Mouse (Mus musculus) thymus, postnatal 4 days (tissue): ENCODE results near the gene Suclg2.
A peak's percentile ranks its signal among the peaks of the same experiment; 100 is the strongest.

Source experiments
- DNase-seq: peaks from one replicate; pipeline ENCODE4 v3.0.0; 2021

Suclg2 gene

DNA sequence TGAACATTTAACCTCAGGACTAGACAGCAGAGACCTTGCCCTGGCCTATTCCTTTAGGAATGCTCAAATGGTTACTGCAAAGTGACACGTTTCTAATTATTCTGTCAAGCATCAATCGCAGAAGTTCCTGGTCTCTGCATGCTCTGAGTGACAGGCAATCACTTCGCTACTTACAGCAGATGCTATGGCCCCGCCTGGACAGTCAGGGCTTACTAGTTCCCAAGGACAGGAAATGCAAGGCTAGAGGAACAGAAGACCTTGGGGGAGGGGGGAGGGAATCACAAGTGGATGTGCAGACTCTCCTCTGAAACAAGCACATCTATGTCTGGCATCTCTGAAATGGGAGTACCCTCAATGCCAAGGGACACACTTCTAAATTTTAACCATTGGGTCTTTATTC is 167.6 kb downstream of the Suclg2 start:
- no peak for DNase-seq

DNA sequence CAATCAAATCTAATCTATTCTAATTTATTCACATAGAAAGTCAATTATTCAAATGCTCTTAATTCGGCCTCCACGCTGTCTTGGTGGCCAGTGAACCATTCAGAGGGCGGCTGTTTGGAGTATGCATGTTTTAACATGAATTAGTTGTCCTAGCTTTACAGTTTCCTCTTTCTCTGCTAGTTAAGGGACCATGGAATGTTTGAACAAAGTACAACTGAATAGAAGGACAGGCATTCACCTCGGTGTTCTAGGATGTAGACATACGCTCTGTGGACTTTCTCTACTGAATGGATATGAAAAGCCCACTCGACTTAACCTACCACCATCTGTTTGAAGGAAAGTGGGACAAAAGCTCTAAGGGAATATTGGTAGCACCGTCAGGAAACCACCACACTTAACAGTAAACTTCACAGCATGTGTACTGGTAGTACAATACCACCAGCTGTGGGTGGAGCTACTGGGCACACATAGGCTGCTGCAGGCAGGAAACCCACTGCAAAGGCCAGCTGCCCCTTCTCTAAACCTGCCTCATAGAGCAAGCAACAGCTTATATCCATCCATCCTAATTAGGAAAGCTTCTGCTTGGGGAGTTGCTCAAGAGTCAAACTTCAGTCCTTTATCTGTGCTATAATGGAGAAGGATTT is 172.3 kb downstream of the Suclg2 start:
- DNase-seq: no peak

DNA sequence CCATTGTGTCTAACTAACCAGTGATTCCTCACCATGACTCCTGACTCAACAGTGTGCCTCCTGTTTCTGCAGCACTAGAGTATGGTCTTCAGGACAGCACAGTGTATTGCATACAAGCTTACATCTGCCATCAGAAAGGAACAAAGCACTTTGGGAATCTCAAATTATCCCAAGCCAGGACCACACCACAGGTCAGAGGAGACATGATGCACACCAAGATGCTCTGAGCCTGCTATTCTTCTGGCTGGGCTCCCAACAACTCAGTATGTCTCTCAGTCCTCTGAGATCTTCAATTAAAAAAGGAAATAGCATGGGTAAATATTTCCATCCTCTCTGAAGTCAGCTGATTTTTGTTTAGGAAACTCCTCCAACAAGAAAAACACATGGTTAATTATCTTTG is 172.9 kb downstream of the Suclg2 start:
- no peak for DNase-seq

DNA sequence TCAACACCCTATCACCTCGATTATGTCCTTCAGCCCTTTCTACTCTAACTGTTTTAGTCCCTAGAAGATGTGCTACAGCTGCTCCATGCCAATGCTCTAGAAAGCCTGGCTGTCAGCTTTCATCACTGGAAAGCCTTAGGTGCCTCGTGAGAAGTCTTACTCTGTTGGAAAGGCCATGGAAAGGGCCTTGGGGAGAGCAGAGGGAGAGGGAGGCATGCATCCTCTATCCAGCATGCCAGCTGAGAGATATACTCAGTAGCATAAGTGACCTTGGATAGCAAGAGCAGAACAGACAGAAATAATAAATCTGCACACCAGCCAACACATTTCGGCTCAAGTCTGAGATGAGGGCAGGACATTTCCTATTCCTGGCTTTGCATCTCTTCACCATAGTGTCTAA is 173.3 kb downstream of the Suclg2 start:
- DNase-seq: no peak

DNA sequence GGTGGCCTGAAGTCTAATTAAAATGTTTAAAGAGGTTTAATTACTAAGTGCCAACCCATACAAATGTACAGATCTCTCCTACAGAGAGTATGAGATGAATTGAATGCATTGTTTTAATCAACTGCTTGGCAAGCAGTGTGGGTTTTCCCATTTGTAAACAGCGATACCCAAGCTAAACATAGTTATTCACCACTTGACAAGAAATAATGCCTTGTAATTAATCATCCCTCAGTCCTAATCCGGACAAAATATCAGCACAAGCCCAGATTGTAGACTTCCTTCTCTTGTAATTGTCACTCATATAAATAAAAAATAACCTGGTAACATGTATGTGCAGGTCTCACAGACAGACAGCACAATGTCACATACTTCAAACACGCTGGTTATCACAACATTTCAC is 183.4 kb downstream of the Suclg2 start:
- DNase-seq: no peak

DNA sequence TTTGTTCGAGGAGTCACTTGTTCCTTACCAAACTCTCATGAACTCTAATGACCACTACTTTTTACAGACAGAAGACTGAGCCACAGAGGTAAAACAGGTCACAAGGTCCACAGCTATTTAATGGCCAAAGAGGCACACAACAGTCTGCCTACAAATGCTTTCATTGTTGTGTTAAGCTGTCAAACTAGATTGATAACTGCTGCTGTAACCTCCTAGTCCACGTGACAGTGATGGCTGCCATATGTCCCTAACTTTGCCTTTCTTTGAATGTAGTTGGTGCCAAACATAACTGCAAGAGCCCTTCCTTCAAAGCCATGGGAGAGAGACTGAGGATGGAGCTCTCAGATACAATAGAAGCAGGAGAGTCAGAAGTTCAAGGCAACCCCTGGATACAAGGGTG is 198.8 kb downstream of the Suclg2 start:
- DNase-seq: no peak

DNA sequence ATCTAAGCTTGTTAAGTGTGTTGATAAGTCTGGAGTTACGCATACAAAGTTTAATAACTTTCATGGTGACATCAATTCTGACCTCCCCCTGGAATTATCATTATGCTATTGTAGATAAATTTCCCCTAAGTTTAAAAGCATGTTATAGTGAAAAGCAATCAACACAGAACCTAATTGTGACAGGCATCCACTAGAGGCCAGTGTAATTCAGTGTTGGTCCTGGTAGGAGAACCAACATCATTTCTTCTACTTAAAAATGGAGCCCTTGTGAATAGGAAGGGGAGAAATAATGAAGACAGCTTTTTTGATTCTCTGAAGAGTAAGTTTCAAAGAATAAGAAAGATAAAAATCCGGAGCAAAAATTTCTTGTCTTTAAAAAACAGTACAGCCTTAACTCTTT is 200.2 kb downstream of the Suclg2 start:
- no peak for DNase-seq

DNA sequence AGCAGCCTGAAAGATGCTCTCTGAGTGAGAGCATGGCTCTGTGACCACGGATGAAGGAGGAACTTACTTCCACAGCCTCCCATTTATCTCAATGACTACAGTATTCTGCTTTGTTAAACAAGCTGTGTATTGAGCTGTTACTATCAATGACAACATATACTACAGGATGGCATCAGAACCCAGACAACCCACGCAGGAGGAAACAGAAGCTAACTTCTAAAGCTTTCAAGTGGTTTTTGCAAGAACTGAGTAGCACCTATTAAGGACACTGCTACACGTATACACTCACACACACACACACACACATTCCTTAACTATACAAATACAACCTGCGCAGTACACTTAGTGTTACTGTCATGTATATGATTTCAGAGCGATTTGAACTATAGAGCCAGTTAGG is 202.9 kb downstream of the Suclg2 start:
- no peak for DNase-seq

DNA sequence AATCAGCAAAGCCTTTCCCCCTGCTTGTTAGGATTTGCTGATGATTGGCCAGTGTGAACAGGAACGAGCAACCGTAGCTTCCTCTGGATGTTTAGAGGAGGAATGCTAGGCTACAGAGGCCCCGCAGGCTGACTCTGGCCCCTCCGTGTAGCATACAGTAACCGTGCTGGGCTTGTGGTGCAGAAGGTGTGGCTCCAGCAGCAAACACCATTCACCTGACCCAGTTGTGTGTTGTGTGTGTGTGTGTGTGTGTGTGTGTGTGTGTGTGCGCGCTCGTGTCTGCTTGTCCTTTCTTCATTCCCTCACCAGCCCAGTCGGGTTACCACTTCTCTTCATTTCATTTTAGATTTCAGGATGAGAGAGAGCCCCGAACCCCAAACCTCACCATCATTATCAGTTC is 203.9 kb downstream of the Suclg2 start:
- DNase-seq: no peak

DNA sequence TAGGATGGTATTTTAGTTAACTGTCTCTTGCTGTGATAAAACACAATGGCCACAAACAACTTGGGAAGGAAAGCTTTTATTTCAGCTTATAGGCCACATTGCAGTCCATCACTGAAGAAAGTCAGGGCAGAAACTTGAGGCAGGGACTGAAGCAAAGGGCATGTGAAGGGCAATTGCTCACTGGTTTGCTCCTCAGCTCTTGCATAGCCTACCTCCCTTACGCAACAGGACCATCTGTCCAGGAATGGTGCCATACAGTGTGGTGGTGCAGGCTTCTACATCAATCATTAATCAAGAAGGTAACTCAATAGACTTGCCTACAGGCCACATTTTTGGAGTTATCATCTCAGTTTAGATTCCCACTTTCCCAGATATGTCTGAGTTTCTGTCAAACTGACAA is 206.9 kb downstream of the Suclg2 start:
- DNase-seq: no peak

DNA sequence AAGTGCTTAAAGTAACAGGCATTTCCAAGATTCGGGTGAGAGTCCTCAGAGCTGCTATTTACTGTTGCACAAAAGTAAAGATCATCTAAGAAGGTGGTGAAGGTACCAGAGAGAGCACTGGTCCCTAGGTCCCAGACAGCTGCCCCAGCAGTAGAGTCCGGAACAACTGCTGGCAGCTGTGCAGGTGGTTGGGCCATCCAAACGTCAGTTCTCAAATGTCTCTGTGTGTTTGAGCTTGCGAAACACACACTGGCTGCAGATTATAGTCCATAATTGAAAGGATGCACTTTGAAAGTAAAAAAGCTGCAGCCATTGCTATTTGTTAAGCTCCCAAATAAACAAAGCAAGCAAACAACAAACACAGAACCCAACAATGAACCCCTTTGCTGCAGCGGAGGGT is 217.8 kb downstream of the Suclg2 start:
- no peak for DNase-seq

DNA sequence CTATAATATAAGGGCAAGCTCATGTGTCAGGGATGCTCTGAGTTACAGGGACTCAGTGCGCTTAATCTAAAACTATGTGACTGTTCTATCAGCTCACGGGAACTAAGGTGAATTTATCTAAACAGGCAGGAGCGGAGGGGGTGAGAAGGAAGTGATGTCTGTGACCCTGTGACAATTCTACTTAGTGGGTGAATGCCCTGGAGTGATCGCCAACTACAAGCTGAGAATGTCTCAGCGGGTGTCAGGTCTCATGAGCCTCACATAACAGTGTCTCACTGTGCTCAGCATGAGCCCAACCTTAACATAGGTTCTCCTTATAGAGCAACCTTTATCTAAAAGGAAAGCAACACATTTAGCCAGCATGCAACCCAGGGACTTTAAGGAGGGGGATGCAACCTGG is 219.0 kb downstream of the Suclg2 start:
- DNase-seq: no peak

DNA sequence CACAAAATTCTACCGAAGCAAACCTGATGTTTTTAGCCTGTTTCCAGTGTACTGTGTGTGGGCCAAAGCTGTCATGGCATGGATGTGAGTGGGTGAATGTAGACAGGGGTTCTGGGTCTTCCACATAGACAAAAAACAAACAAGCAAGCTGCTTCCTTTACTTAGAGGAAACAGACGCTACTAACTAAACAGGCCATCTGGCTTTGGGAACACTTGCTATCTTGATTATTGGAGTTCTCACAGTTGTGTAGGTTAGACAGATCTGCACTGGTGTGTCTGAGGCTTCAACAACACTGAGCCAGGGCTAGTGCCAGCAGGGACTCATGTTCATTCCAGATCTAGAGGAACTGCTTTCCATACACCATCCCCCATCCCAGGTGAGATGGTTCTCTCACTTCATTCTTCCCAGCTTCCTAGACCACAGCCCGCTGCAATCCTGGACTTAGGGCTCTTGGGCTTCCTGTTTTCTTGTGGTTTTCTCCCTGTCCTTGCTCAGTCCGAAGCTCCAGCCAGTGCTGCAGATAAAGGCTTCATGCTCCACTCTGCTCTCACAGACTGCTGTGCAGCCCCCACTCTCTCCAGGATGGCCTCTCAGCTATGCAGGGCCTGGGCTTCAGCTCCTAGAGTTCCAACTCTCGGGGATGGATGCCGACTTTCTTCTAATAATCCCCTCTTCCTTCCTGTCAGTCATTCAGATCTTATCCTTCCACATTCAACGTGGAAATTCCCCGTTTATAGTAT is 226.2 kb downstream of the Suclg2 start:
- no peak for DNase-seq

DNA sequence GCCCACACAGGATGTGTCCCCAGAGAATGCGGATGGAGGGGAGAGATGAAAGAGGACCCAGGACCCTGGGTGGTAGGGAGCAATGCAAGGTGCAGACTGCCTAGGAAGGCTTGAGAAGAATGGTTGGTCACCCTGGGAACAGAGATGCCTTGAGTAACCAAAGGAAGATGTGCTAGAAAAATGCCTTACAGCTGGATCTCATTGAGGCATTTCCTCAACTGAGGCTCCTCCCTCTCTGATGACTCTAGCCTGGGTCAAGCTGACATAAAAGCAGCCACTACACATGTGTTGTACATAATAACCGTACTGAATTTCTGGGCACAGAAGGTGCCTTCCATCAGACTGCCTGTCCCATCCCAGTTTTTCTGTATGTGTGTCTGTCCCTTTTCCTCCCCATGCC is 227.6 kb downstream of the Suclg2 start:
- no peak for DNase-seq

DNA sequence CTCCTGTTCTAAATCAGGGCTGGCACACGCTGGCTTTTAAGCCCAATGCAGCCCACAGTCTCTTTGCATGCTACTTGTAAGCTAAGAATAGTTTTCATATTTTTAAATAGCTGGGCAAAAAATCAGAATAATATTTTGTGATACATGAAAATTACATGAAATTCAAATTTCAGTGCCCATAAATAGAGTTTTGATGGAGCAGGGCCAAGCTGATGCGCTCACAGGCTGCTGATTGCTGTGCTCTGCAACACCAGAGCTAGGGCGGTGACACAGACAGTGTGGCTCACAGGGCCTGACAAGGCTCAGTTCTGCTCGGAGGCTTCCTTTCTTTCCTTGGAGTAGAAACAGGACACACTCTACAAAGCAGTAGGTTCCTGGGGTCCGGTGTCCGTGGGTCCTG is 232.8 kb downstream of the Suclg2 start:
- DNase-seq: no peak

DNA sequence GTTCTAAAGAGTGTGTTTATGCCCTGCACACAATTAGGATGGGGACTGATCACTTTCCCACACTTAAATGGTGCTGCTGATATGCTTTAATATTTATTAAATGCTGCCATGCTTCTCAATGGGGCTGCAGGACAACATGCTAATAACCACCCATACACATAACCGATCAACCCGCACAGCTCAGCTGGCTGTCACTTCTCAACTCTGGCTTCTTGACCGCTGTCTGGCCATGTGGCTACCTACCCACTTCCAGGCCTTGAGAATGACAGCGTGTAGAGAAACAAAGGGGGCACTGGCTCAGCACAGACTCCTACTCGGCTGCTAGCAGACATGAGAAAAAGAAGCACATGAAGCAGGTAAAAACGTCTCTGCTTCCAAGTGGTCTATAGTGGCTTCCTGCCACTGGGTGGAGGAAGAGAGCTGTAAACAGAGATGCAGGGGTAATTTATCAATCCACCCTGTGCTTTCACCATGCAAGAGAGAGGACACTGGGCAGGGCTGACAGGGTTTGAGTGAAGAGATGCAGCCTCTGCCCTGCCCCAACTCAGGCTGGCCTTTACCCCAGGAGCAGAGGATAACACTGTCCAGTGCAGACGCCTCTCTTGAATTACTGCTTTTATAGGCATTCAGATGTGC is 234.3 kb downstream of the Suclg2 start:
- peak; percentile 32 for DNase-seq

DNA sequence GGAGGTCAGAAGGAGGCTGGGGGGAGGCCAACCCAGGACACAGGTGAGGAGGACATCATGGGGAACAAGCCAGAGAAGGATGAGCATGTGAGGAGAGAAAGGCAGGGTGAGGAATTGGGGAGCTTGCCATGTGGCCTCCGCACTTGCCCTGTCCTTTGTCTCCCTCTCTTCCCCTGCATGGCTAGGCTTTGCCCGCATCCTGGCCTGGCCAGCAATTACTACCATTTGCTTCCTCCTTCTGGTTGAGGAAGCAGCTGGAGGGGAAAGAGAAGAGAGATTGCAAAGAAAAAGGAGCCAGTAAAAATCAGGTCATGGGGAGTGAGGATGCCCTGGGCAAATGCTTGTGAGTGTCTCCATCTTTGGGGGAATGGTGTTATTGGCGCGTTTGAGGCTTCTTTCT is 234.9 kb downstream of the Suclg2 start:
- DNase-seq: no peak

DNA sequence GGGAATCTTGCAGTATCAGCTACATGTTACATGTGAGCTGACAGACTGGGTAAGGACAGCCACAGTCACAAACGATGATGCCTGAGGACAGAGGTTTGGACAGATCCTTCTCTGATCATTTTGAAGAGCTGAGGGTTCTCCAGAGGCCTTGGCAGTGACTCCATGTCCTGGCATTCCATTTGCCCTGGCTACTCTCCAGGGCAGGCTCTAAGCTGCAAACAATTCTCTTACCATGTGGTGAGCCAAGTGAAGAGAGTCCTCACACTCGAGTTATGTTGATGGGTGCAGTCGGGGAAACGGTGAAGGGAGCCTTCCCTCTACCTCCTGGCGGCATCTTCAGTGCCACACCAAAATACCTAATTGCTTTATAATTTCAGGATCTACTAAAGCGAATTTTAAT is 235.5 kb downstream of the Suclg2 start:
- no peak for DNase-seq

DNA sequence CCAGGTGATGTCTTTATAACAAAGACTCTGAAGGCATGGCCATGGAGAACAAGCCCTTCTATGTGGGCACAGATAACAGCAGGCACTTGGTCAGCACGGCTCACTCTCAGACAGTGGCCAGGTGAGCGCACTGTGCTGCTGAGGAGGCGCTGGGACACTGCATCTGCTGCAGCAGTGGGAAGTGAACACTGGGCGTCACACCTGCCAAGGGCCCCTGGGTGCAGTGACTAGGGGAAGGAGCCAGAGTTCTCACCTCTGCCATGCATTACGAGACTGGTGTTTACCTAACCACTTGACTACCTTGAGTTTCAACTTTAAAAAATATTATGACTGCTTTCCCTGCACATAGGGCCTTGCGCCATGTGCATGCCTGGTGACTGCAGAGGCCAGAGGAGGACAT is 238.8 kb downstream of the Suclg2 start:
- no peak for DNase-seq

DNA sequence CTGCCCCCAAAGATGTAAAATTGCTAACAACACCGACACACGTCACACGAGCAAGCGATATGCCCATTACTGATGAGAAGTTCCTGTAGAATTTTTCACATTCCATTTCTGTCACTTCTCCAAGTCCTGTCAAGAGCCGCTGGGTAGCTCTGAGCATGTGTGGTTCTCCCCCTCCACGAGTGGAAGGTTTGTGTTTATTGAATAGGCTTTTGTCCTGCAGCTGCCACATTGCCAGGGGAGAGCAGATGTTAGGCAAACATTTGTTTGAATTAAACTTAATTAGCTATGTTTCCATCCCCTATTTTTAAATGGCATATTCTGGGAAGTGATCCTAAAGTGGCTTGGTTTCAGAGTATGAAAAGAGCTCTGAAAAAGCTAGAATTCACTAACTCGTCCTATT is 249.1 kb downstream of the Suclg2 start:
- no peak for DNase-seq

DNA sequence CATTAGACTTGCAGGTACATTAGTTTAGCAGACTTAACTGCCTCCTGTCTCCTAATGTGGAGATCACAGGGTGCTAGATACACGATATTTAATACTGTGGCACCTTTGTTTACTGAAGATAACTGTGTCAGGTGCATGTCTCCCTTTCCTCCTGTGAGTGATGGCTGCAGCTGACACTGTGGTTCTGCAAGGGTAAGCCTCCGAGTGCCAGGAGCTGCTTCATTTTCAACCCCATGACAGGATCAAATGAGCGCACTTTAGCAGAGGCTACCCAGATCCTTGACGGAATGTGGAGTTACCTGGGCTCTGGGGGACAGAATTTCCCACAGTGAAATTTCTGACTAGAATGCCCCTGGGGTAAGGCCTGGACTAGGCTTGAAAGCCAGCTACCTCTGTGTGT is 253.3 kb downstream of the Suclg2 start:
- no peak for DNase-seq

DNA sequence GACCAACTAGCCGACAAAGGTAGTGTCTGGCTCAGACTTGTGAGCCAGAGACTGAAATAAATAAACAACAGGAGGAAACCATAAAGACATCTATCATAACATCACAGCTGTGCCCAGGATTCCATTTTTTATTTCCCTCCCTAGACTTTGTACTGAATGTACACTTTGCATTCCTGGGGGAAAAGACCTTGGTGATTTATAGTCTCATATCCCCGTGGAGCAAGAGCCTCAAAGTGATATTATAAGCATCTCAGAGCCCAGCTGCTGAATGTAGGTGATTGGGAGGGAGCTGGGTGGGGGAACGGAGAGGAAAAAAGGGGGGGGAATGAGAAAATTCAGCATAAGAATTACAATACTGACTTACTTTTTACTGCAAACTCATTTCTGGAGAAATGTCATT is 259.2 kb downstream of the Suclg2 start:
- no peak for DNase-seq

DNA sequence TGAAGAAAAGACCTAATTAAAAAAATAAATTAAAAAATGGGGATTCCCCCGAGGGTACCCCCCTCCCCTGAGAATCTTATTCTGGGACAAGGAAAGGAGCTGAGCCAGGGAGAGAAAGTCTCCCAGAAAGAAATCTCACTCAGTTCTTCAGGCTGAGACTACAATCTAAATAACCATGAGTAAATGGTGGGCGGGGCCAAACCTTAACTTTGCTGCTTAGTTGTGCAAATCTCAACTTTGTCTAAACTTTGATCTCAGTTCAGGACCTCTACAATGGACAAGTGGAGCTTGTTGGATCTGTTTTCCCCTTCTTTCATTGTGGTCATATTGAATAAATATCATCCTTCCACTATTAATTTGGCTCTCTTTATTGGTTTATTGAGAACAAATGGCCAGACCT is 272.4 kb downstream of the Suclg2 start:
- no peak for DNase-seq

DNA sequence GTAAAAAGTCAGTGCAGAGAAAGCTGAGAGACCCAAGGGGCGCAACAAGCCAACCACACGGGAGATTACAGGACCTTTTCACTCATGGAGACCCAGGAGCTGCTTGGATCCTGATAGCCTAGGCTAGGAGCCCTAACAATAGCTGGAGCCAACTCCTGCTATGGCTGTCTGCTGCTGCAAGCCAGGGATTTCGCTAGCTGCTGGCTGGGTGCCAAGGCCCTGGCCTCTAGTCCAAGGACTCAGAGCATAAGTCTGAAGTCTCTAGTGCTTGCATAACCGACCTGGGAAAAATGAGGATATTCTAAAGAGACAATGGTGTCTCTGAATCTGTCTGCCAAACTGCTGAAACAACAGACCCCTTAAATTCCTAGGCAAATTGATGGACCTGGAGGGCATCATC is 273.6 kb downstream of the Suclg2 start:
- no peak for DNase-seq
